Mouse (Mus musculus) yolk sac, embryonic 10.5 days (tissue): ENCODE results near the gene Fpr-rs6.

Experiments used
- DNase-seq: peaks from one replicate; pipeline ENCODE4 v3.0.0-alpha.2; 2017; ENCODE audit warnings: low spot score

Fpr-rs6 gene

DNA sequence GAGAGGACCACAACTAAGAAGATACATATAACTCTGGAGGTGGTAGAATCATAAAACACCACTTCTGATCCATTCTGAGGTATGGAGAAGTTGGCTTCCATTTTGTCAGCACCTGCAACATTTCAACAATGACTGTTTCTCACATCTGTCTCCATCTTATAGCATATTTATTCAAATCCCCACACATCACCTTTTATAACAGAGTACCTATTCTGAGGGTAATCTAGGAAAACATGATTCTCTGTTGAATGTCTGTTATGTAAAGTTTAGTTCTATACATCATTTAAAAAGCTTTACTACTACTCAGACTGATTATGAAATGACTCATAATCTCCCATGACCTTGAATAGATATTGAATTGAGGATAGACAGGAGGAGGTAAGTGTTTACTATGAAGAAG lies at the start of gene Fpr-rs6:
Fpr-rs6 (minus strand) TSS at position 101 of the 400 bp plus-strand sequence.
- DNase-seq = no peak
